Mouse (Mus musculus): ENCODE measurements around the gene Cd3d. TPM values are rescaled to one million over a fixed set of nuclear protein-coding genes. Genes with fewer than 3 reads are reported as not detected.
A peak's percentile ranks its signal among the peaks of the same experiment; 100 is the strongest.
"Not testable (repeated sequence)": the region's sequence is repeated elsewhere in the genome, so short reads cannot be mapped to it uniquely, and the experiment has no call there.

Gene Cd3d
- total RNA-seq (2021): under 1 TPM in 1 of 2 experiments, not detected in 1; 0.93 TPM
- long read RNA-seq, experiment 1, partial matches to known transcripts: 0 of 1 reads
- long read RNA-seq, experiment 1, other reads (novel, unspliced or antisense): 0 of 1 reads
- long read RNA-seq, experiment 2: 0 reads

GRCm38 (mm10) chr9:44981676-44982075 lies at the start of gene Cd3d:
Gene Cd3d, plus strand, starts transcription at chr9:44981786.
- DNase-seq (ENCODE audit: low spot score in 2 of 2): no peak

GRCm38 (mm10) chr9:44941756-44942155 lies 39.8 kb upstream of the Cd3d start:
- DNase-seq (ENCODE audit: low spot score in 2 of 2): no peak

GRCm38 (mm10) chr9:44942421-44942820 lies 39.2 kb upstream of the Cd3d start:
- no peak for DNase-seq (ENCODE audit: low spot score in 2 of 2)

GRCm38 (mm10) chr9:44946185-44946695 lies 35.3 kb upstream of the Cd3d start:
- DNase-seq (ENCODE audit: low spot score in 2 of 2): no peak

GRCm38 (mm10) chr9:44947836-44948235 lies 33.8 kb upstream of the Cd3d start:
- no peak for DNase-seq (ENCODE audit: low spot score in 2 of 2)

- DNase-seq (ENCODE audit: low spot score in 2 of 2): no peak
Measured at GRCm38 (mm10) chr9:44954432-44954831, 27.2 kb upstream of the Cd3d start.

GRCm38 (mm10) chr9:44965126-44965832 lies 16.3 kb upstream of the Cd3d start, which contains the start of gene Ube4a:
Gene Ube4a, minus strand, starts transcription at chr9:44965600.
- peak; percentile 100 for DNase-seq (ENCODE audit: low spot score in 2 of 2)

- no peak for DNase-seq (ENCODE audit: low spot score in 2 of 2)
Measured at GRCm38 (mm10) chr9:44965833-44966466, 15.6 kb upstream of the Cd3d start.

- peak; percentile 62 to 69 for DNase-seq (ENCODE audit: low spot score in 2 of 2)
Measured at GRCm38 (mm10) chr9:44966815-44967242, 14.8 kb upstream of the Cd3d start.

GRCm38 (mm10) chr9:44967763-44968162 lies 13.8 kb upstream of the Cd3d start:
- not testable (repeated sequence) for DNase-seq (ENCODE audit: low spot score in 2 of 2)

GRCm38 (mm10) chr9:44969450-44969849 lies 12.1 kb upstream of the Cd3d start:
- no peak for DNase-seq (ENCODE audit: low spot score in 2 of 2)

- DNase-seq (ENCODE audit: low spot score in 2 of 2): no peak
Measured at GRCm38 (mm10) chr9:44977813-44978212, 3.8 kb upstream of the Cd3d start.

- no peak for DNase-seq (ENCODE audit: low spot score in 2 of 2)
Measured at GRCm38 (mm10) chr9:44979806-44980205, 1.8 kb upstream of the Cd3d start.

GRCm38 (mm10) chr9:44980242-44980641 lies 1.3 kb upstream of the Cd3d start, which contains the start of gene Cd3g:
Gene Cd3g, minus strand, starts transcription at chr9:44980431.
- DNase-seq (ENCODE audit: low spot score in 2 of 2): no peak

GRCm38 (mm10) chr9:44981104-44981503 lies 482 bp upstream of the Cd3d start:
- no peak for DNase-seq (ENCODE audit: low spot score in 2 of 2)

GRCm38 (mm10) chr9:44982081-44982480 lies 495 bp downstream of the Cd3d start:
- no peak for DNase-seq (ENCODE audit: low spot score in 2 of 2)

- no peak for DNase-seq (ENCODE audit: low spot score in 2 of 2)
Measured at GRCm38 (mm10) chr9:44982531-44982930, 945 bp downstream of the Cd3d start.

GRCm38 (mm10) chr9:44983001-44983400 lies 1.4 kb downstream of the Cd3d start:
- no peak for DNase-seq (ENCODE audit: low spot score in 2 of 2)

GRCm38 (mm10) chr9:44985721-44986161 lies 4.2 kb downstream of the Cd3d start:
- DNase-seq (ENCODE audit: low spot score in 2 of 2): no peak

- no peak for DNase-seq (ENCODE audit: low spot score in 2 of 2)
Measured at GRCm38 (mm10) chr9:44986242-44986781, 4.7 kb downstream of the Cd3d start.

GRCm38 (mm10) chr9:44986976-44987375 lies 5.4 kb downstream of the Cd3d start:
- no peak for DNase-seq (ENCODE audit: low spot score in 2 of 2)

GRCm38 (mm10) chr9:44991821-44992220 lies 10.2 kb downstream of the Cd3d start:
- DNase-seq (ENCODE audit: low spot score in 2 of 2): no peak
